Mouse (Mus musculus): ENCODE measurements at regions not wholly inside any gene's neighbourhood (a gene's known extent, or its start where the extent isn't known, plus 50 kb on each side); places are given as distances from the start of the nearest gene placed in this dataset.

- no peaks in the 10 kb centered on the region for H3K9me3 ChIP-seq (ENCODE audit: control insufficient read depth, low read length)
- H3K4me1 ChIP-seq (ENCODE audit: control insufficient read depth, insufficient read depth, low read length) = no peaks in the 10 kb centered on the region
- H3K9ac ChIP-seq (ENCODE audit: low read length) = no peak overlapping the region
- DNase-seq (ENCODE audit: low spot score) (peak; percentile 40), ATAC-seq (ENCODE audit: insufficient number of reproducible peaks, low FRiP score, low TSS enrichment, low read depth) (no peak)
- no peak overlapping the region for H3K4me3 ChIP-seq (ENCODE audit: low read depth, low read length)
- H3K27me3 ChIP-seq (ENCODE audit: control insufficient read depth, insufficient read depth, low read length) = no peaks in the 10 kb centered on the region
- 69% methylated on average over 5 of the region's 5 CpGs for WGBS
- no peak overlapping the region for H3K4me2 ChIP-seq (ENCODE audit: low read depth, severe bottlenecking)
- no peaks in the 10 kb centered on the region for H3K36me3 ChIP-seq (ENCODE audit: control insufficient read depth, insufficient read depth, low read length)
- H3K27ac ChIP-seq (replicated peaks; ENCODE audit: low read depth, low read length) = no peak overlapping the region
These were observed 611.2 kb downstream of the Gm19410 start for GRCm38 (mm10) chr8:36376579-36377350.

- no peak overlapping the region for H3K4me2 ChIP-seq (ENCODE audit: low read depth, severe bottlenecking)
- no peak for ATAC-seq (ENCODE audit: insufficient number of reproducible peaks, low FRiP score, low TSS enrichment, low read depth)
- no peaks in the 10 kb centered on the region for H3K9me3 ChIP-seq (ENCODE audit: control insufficient read depth, low read length)
- WGBS = 84% methylated on average over 9 of the region's 9 CpGs
- H3K9ac ChIP-seq (ENCODE audit: low read length) = no peak overlapping the region
- H3K4me1 ChIP-seq (ENCODE audit: control insufficient read depth, insufficient read depth, low read length) = no peaks in the 10 kb centered on the region
- no peaks in the 10 kb centered on the region for H3K36me3 ChIP-seq (ENCODE audit: control insufficient read depth, insufficient read depth, low read length)
- H3K4me3 ChIP-seq (ENCODE audit: low read depth, low read length) = no peak overlapping the region
- no peak overlapping the region for H3K27ac ChIP-seq (replicated peaks; ENCODE audit: low read depth, low read length)
- H3K27me3 ChIP-seq (ENCODE audit: control insufficient read depth, insufficient read depth, low read length) = no peaks in the 10 kb centered on the region
- DNase-seq (ENCODE audit: low spot score) = no peak
These were observed 598.9 kb upstream of the AI429214 start for GRCm38 (mm10) chr8:36394487-36394886.

GRCm38 (mm10) chr8:36396493-36396892 is 596.9 kb upstream of the AI429214 start:
- no peaks in the 10 kb centered on the region for H3K9me3 ChIP-seq (ENCODE audit: control insufficient read depth, low read length)
- 79% methylated on average over 1 of the region's 1 CpGs for WGBS
- H3K27ac ChIP-seq (replicated peaks; ENCODE audit: low read depth, low read length) = no peak overlapping the region
- no peak for ATAC-seq (ENCODE audit: insufficient number of reproducible peaks, low FRiP score, low TSS enrichment, low read depth)
- DNase-seq (ENCODE audit: low spot score) = no peak
- H3K4me1 ChIP-seq (ENCODE audit: control insufficient read depth, insufficient read depth, low read length) = no peaks in the 10 kb centered on the region
- no peaks in the 10 kb centered on the region for H3K27me3 ChIP-seq (ENCODE audit: control insufficient read depth, insufficient read depth, low read length)
- no peak overlapping the region for H3K4me2 ChIP-seq (ENCODE audit: low read depth, severe bottlenecking)
- H3K36me3 ChIP-seq (ENCODE audit: control insufficient read depth, insufficient read depth, low read length) = no peaks in the 10 kb centered on the region
- H3K4me3 ChIP-seq (ENCODE audit: low read depth, low read length) = no peak overlapping the region
- H3K9ac ChIP-seq (ENCODE audit: low read length) = no peak overlapping the region

GRCm38 (mm10) chr8:36406706-36407105 is 586.7 kb upstream of the AI429214 start:
- Histone ChIP-seq H3K36me3 (ENCODE audit: control insufficient read depth, insufficient read depth, low read length) (no peaks in the 10 kb centered on the region), H3K9me3 (ENCODE audit: control insufficient read depth, low read length) (no peaks in the 10 kb centered on the region), H3K27me3 (ENCODE audit: control insufficient read depth, insufficient read depth, low read length) (no peaks in the 10 kb centered on the region), H3K4me1 (ENCODE audit: control insufficient read depth, insufficient read depth, low read length) (no peaks in the 10 kb centered on the region), H3K4me2 (ENCODE audit: low read depth, severe bottlenecking) (no peak overlapping the region), H3K9ac (ENCODE audit: low read length) (no peak overlapping the region), H3K27ac (replicated peaks; ENCODE audit: low read depth, low read length) (no peak overlapping the region), H3K4me3 (ENCODE audit: low read depth, low read length) (no peak overlapping the region)
- DNase-seq (ENCODE audit: low spot score) (no peak), ATAC-seq (ENCODE audit: insufficient number of reproducible peaks, low FRiP score, low TSS enrichment, low read depth) (no peak)
- WGBS = 77% methylated on average over 2 of the region's 2 CpGs

All from limb, embryonic 11.5 days (tissue).